Mouse (Mus musculus) small intestine, adult 2 months (tissue): ENCODE measurements around the gene Zfp148. TPM values are rescaled to one million over a fixed set of nuclear protein-coding genes. Genes with fewer than 3 reads are reported as not detected.

Experiments used
- H3K27ac ChIP-seq: fragments of 200-500 bp; 2 replicates; pipeline ENCODE4 v1.5.1; 2012; ENCODE audit warnings: low read depth, low read length, control low read depth, inconsistent platforms; ENCODE audit not compliant: insufficient read depth
- H3K27me3 ChIP-seq: fragments of 200-500 bp; 2 replicates; pipeline ENCODE4 v1.6.1; 2012; ENCODE audit warnings: mild to moderate bottlenecking, moderate library complexity, low read length, inconsistent platforms; ENCODE audit not compliant: control insufficient read depth, insufficient read depth
- H3K36me3 ChIP-seq: fragments of 200-500 bp; 2 replicates; pipeline ENCODE4 v1.6.1; 2012; ENCODE audit warnings: mild to moderate bottlenecking, low read length, control low read depth, inconsistent platforms; ENCODE audit not compliant: control insufficient read depth, insufficient read depth
- H3K4me1 ChIP-seq: fragments of 200-500 bp; 2 replicates; pipeline ENCODE4 v1.6.1; 2012; ENCODE audit warnings: low read length, inconsistent platforms, mixed read lengths; ENCODE audit not compliant: control insufficient read depth, insufficient read depth, insufficient read length
- H3K4me3 ChIP-seq: fragments of 200-500 bp; 2 replicates; pipeline ENCODE4 v1.5.1; 2012; ENCODE audit warnings: low read depth, mild to moderate bottlenecking, control low read depth, inconsistent platforms, low read length, moderate library complexity
- CTCF ChIP-seq: fragments of 200-500 bp; IDR thresholded peaks from 2 replicates; pipeline ENCODE4 v1.5.1; 2012; ENCODE audit warnings: low read depth, mild to moderate bottlenecking, control low read depth, inconsistent platforms, low read length, moderate library complexity, mixed read lengths; ENCODE audit not compliant: insufficient replicate concordance, insufficient read length; ENCODE audit errors: extremely low read depth
- POLR2A ChIP-seq: fragments of 200-500 bp; IDR thresholded peaks from 2 replicates; pipeline ENCODE4 v1.6.1; 2012; ENCODE audit warnings: low read depth, mild to moderate bottlenecking, control low read depth, inconsistent platforms, low read length, moderate library complexity
- WGBS: fragments of 180-500 bp; shearing (Covaris S2); methylation state at CpG from one replicate; pipeline ENCODE4 v1.1.7; 2018; 5-methylcytosine and 5-hydroxymethylcytosine counted together
- polyA plus RNA-seq: library from polyadenylated mRNA; depleted of rRNA; stranded (reverse); fragments of >200 nt; gene quantifications from 2 replicates; pipeline ENCODE4 v1.2.3, GENCODE M21; 2012

The Zfp148 gene
- polyA plus RNA-seq, 1 experiment: 4.0 TPM

DNA sequence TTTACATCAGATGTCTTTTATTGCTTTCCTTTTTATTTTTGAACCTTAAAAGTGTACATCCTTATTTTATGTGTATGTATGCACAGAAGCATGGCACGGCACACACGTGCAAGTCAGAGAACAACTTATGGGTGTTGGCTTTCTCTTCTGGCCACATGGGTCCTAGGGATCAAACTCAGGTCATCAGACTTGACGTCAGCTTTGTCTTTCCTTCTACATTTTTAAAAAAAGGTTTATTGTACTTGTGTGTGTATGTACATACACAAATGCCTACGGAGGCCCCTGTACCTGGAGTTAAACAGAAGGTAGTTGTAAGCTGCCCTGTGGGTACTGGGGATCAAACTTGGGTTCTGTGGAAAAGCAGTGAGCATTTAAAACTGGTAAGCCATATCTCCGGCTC, 35.0 kb downstream of the Zfp148 start:
- H3K27ac ChIP-seq: no peak overlapping the region
- TF ChIP-seq POLR2A (no peak), CTCF (no peak)
- 76% methylated on average over 5 of the region's 5 CpGs for WGBS
- no peaks in the 10 kb centered on the region for H3K27me3 ChIP-seq
- no peak overlapping the region for H3K4me3 ChIP-seq
- no peaks in the 10 kb centered on the region for H3K36me3 ChIP-seq
- H3K4me1 ChIP-seq: no peaks in the 10 kb centered on the region

DNA sequence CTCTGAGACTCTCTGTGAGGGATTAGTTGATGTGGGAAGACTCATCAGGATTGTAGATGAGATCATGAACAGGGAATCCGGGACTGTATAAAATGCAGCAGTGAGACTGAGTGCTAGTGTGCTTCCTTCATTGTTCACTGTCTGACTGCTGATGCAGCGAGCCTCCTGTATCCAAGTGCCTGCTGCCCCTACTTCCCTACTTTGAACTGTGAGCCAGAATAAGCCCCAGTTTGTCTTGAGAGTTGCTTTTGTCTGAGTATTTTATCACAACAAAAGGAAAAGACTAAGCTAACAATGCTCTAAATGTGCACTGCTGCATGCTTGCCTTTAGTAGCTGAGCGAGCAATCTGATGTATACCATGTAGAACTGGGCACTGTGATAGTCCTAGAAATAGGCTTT, 47.7 kb downstream of the Zfp148 start:
- Histone ChIP-seq H3K4me3 (no peak overlapping the region), H3K36me3 (peaks cover 25% of the 10 kb centered on the region), H3K4me1 (no peaks in the 10 kb centered on the region), H3K27me3 (no peaks in the 10 kb centered on the region), H3K27ac (no peak overlapping the region)
- WGBS: 86% methylated on average over 3 of the region's 3 CpGs
- TF ChIP-seq CTCF (no peak), POLR2A (no peak)

DNA sequence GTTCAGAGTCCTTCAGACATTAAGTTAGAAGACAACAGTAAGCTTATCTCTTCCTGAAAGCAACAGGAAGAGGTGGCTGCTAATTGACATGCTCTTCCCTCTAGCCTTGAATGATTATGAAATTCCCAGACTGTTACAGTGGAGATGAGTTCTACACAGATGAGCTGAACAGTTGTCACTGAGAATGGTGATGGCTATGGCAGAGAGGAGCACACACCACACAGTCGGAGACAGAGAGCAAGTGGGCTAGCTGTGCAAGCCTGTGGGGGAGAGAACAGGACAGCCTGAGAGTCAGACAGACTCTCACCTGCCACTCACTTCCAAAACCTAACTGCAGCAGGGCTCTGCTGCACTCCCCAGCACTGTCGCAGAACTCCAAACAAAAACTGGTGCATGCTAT, 51.0 kb downstream of the Zfp148 start:
- 97% methylated on average over 2 of the region's 2 CpGs for WGBS
- Histone ChIP-seq H3K27me3 (no peaks in the 10 kb centered on the region), H3K4me1 (no peaks in the 10 kb centered on the region), H3K4me3 (no peak overlapping the region), H3K36me3 (peaks cover 27% of the 10 kb centered on the region), H3K27ac (no peak overlapping the region)
- TF ChIP-seq POLR2A (no peak), CTCF (no peak)

DNA sequence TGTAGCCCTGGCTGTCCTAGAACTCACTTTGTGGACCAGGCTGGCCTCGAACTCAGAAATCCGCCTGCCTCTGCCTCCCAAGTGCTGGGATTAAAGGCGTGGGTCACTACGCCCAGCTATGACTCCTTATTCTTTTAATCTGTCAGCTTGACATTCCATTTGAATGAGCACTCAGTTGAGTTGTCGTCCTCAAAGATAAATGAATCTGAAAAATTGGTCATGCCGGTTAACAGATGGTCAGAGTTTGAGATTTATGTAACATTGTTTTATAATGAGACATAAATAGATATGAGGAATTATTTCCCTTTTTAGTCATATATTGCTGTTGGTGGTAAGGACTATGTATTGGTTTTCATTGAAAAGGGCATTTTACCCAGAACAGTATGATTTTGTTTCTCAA, 60.4 kb downstream of the Zfp148 start:
- H3K4me1 ChIP-seq: no peaks in the 10 kb centered on the region
- H3K27me3 ChIP-seq: no peaks in the 10 kb centered on the region
- no peak overlapping the region for H3K4me3 ChIP-seq
- no peak overlapping the region for H3K27ac ChIP-seq
- TF ChIP-seq CTCF: no peak
- TF ChIP-seq POLR2A: no peak
- H3K36me3 ChIP-seq: peaks cover 8% of the 10 kb centered on the region
- WGBS: 88% methylated on average over 6 of the region's 6 CpGs

DNA sequence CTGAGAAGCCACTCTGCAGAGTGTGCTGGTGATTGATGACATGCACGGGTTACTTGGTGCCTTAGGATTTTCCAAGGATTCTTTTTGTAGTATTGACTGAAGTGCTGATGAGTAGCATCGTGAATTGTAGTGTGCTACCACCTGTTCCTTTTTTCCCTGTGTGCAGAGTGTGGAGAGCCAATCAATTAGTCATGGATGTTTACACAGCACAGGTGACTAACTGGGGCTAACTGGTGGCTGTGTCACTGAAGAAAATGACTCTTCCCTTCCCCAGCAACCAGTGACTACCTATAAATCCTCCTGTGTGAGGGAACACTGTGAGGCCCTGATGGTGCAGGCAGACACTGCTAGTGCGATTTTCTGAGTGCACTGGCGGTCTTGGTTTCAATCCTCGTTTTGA, 66.2 kb downstream of the Zfp148 start:
- no peak for TF ChIP-seq CTCF
- no peak for TF ChIP-seq POLR2A
- H3K4me1 ChIP-seq: peaks cover 3% of the 10 kb centered on the region; the same call in 1 of the 2 replicates
- H3K4me3 ChIP-seq: no peak overlapping the region
- peaks cover 4% of the 10 kb centered on the region; the same call in 1 of the 2 replicates for H3K36me3 ChIP-seq
- H3K27me3 ChIP-seq: no peaks in the 10 kb centered on the region
- WGBS: 43% methylated on average over 5 of the region's 5 CpGs
- H3K27ac ChIP-seq: no peak overlapping the region

DNA sequence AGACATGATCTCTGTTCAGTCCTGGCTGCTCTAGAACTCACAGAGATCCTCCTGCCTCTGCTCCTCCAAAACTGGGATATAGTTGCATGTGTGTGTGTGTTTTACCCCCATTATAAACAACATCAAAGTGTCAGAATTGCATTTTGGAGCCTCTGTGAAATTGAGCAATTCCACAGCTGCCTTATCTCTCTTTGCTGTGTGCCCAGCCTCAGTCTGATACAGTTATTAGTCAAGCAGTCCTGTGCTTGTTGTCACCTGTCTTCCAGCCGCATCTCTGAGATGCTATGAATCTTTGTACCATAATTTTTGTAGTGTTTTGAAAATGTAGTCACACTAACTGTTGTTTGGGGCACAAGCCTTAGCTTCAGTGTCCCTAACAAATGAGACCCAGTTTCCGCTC, 73.2 kb downstream of the Zfp148 start:
- Histone ChIP-seq H3K27me3 (no peaks in the 10 kb centered on the region), H3K36me3 (peaks cover 14% of the 10 kb centered on the region), H3K27ac (no peak overlapping the region), H3K4me3 (no peak overlapping the region), H3K4me1 (0 out of 2 replicates have a peak, but pooled peaks cover 2% of the 10 kb centered on the region)
- TF ChIP-seq CTCF: no peak
- 75% methylated on average over 2 of the region's 2 CpGs for WGBS

DNA sequence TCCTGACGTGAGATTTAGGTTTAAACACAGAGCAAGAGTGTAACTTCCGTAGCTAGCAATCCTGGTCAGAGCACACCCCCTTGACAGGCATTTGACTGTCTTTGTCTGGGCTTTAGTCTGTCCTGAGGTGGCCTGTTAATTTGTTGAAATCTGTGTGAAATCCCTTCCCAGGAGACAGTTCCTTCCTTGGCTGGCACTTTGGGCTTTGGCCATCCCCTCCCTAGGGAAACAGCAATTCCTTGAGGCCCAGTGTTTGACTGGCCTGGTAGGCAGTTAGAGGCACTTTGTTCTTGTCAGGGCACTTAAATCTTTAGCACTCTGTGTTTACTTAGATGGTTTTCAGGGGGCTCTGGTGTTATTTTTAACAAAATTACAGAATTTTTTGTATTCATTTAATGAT, 73.7 kb downstream of the Zfp148 start:
- Histone ChIP-seq H3K27ac (no peak overlapping the region), H3K4me1 (0 out of 2 replicates have a peak, but pooled peaks cover 2% of the 10 kb centered on the region), H3K4me3 (no peak overlapping the region), H3K27me3 (no peaks in the 10 kb centered on the region), H3K36me3 (peaks cover 16% of the 10 kb centered on the region)
- WGBS: 88% methylated on average over 2 of the region's 2 CpGs
- no peak for TF ChIP-seq CTCF
